Mouse (Mus musculus) gastrocnemius, postnatal 14 days (tissue): ENCODE measurements around the gene Rab34. TPM values are rescaled to one million over a fixed set of nuclear protein-coding genes. Genes with fewer than 3 reads are reported as not detected.
A peak's percentile ranks its signal among the peaks of the same experiment; 100 is the strongest.

Source experiments
- DNase-seq: peaks from one replicate; pipeline ENCODE4 v3.0.0; 2021; ENCODE audit warnings: mixed read lengths
- intact Hi-C: fragments of 180-260 bp; cut with DNase I; formaldehyde crosslinking; loops from one replicate; pipeline ENCODE4 v1.15.1; 2025; ENCODE audit warnings: low total_unique reads
- total RNA-seq, 2 experiments: library from RNA; stranded (reverse); gene quantifications; 2 replicates each; pipeline ENCODE4 v1.2.3; 2021

The Rab34 gene
- total RNA-seq, 2 experiments from 2014 or later = 10.2 to 14.1 TPM

DNA sequence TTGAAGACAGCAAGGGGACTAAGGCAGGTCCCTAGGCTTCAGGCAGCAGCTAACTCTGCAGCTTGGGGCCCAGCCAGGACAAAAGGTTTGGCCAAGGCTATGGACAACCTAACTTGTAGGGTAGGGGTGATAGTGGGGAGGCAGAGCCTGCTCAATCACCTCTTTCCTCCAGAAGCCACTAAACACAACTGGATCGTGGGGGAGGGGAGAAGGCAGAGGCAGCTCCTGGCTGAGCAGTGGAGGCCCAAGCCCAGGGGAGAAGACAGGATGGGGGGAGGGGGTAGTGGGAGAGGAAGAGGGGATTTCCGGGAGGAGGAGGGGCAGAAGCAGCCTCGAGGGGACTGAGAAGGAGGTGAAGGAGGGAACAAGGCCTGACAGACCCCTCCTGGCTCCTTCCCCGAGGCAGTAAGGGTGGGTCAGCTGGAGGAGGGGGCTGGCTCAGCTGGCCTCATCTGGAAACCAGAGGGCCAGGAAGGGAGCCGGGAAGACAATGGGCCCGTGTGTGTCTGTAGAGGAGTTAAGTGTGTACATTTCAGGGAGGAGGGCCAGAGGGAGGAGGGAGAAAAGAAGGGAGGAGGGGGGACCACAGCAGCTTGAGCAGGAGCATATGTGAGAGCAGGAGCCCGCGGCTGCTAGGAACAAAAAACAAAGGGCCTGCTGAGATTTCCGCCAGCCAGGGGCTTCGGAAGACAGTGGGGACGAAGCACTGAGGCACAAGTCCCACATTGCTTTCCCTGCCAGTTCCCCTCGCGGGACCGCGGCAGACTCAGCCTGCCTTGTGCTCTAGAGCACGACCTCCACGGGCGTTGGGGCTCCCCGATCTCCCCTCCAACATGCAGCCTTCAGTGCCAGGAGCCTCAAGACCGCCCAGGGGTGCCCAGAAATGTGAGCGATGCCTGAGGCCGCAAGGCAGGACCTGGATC is 24.3 kb upstream of the Rab34 start:
- DNase-seq = peak; percentile 73
- intact Hi-C loops = no loop called here

DNA sequence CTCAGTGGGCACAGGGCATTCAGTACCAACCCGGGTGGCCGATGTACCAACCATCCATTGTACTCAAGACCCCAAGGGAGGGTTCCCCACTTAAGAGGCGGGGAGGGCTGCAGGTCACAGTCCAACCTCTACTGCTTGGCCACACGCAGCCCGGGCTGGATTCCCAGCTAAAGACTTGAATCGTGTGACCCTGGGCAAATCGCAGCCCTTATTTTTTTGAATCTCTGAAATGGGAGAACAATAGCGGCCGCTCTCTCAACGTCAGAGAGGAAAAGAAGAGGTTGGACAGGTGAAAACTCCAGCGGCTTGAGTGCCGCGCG is 23.7 kb upstream of the Rab34 start:
- DNase-seq = no peak
- intact Hi-C loops = no loop called here

DNA sequence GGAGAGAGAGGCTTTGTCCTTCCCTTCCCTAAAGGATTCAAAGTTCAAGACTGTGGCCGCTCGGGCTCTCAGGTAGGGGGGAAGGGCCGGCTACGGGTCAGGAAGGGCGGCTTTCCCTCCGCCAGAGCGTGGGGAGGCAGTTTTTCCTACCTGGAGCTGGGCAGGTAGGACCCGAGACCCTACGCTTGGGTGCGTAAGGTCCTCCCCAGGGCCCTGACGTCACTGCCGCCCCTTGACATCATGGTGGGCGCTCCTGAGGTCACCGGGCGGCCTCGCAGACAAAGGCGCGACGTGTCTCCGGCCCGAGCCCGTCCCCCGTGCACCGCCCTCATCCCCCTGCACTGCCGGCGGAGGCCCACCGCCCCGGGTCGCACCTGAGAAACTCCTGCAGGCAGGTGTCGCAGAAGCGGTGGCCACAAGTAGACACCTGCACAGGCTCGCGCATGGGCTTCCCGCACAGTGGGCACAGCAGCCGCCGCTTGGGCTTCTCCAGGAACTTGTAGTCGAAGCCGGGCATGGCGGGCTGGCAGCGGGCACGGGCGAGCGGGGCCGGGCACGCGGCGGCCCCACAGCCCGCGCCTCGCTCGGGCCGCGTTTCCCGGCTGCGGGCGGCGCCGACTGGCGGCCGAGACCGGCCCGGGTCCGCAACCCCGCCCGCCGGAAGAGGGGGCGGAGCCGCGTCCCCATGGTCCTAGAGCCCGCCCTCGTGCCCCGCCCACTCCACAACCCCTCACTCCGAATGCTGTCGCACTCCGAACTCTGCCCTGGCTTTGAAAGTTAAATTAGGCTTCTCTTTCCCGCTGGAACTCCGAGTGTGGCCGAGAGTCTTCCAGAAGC is 23.1 kb upstream of the Rab34 start, which contains the start of gene Traf4:
Gene Traf4, minus strand, starts transcription at position 666 of the 837 bp plus-strand sequence.
- peak; percentile 87 for DNase-seq
- intact Hi-C loops = no loop called here

DNA sequence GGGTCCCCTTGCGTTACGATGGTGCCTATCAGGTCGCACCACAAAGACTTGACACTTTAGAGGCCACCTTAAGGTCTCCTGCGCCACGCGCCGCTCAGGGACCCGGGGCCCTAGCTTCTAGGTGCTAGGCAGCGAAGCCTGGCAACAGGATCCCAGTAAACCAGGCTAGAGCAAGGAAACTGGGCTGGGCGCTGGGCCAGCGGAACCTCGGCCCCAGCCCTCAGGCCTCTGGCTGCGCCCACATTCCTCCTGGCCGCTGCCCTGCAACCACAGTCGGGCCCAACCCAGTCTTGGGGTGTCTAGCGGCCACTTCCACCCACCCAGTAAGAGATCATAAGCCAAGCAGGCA is 22.5 kb upstream of the Rab34 start:
- peak; percentile 58 for DNase-seq
- intact Hi-C loops = no loop called here

DNA sequence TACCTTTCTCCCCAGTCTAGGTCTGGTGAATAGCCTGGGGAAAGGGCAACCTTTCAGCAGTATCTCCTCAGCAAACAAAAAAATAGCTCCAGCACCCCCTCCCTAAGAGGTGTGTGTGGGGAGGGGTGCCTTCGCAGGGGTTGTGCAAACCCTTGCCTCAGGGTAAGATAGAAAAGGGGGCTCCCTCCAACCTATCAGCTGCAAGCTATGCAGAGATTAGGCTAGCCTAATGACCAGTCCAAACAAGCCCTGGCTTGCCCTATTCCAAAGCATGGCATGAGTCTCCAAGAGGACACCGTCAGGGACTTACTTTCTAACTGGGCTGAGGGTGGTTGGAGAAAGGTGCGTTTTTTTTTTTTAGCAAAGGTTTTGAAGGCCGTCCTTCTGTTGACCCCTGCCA is 22.1 kb upstream of the Rab34 start:
- DNase-seq = no peak
- intact Hi-C loops = no loop called here

DNA sequence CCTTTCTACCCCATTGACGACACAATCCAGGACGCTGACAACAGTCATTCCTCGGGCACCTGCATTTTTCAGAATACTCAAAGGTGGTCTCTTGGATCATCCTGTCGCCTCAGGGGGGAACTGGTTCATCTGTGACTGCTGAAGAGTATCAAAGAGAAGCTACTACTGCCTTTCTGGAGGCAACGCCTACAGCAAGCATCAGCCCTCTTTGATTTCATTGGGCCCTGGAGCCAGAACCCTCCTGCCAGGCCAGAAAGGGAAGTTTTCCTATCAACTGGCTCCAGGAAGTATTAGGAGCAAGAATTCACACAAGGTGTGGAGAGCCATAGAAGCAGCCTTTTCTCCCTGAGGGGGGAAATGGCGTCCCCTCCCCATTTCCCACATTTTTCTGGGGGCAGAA is 21.6 kb upstream of the Rab34 start:
- intact Hi-C loops = no loop called here

DNA sequence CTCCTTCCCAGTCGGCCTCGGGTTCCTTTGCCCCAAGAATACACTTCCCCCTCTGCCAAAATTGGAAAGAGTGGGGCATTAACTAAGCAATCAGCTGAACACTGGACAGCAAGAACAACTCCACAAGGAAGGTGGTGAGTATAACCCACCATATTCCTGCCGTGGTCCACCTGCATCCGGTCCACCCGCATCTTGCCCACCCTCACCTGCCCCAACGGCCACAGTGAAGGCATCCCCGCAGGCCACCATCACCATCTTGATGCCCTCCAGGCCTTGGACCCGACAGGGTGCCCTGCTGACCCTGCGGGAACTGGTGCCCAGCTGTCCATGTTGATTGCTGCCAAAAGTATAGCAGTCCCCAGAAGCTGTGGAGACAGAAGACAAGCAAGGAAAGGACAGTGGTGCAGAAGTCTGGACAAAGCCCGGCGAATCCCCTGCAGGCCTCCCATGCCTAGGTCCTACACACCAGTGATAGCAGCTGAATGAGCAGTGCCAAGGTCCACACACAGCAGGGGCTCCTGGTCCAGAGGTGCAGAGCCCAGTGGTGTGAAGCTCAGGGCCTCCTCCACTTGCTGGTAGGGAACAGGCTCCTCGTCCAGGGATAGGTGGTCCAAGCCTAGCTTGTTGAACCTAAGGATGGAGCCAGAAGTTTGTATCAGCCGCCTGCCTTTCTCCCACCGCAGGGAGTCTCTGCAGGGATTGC is 20.8 kb upstream of the Rab34 start:
- intact Hi-C loops = no loop called here
- DNase-seq = no peak

More for the DNA sequence above, 21.6 kb upstream of the Rab34 start:
- DNase-seq = no peak

DNA sequence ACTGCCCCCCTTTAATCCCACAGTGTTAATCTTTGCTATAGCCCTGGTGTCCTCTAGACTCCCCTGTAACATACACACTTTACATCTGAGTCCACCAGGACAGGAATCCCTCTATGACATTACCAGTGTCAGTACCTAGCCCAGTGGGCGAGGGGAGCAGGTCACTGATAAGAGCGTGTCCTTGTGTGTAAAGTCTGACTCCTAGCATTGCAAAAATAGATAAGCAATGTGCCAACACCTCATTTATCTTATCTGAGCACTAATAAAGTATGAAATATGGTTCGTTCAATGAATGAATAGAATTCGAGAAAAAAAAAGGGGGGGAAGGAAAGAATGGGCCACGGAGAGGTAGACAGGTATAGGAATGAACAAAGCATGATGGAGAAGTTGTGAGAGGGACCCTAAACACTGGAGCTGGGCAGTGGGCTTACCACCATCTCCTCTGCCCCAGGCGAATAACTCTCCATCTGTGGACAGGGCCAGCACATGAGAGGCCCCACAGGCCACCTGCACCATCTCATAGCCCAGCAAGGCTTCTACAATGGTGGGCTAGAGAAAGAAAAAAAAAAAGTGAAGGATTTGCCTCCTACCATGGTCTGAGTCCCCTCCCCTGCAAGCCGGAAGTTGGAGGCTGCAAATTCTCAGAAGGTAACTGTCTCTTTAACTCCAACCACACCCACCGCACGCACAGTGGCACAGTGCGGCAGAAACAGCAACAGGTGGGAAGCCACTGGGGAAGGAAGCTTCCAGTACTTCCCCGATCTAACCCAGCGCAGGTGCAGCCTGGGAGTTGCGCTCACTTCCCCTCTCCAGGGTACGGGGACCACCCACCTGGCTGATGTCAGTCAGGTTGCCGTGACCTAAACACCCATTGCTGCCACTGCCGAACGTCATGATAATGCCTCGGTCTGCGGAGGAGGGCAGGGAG is 19.4 kb upstream of the Rab34 start:
- intact Hi-C loops = no loop called here

DNA sequence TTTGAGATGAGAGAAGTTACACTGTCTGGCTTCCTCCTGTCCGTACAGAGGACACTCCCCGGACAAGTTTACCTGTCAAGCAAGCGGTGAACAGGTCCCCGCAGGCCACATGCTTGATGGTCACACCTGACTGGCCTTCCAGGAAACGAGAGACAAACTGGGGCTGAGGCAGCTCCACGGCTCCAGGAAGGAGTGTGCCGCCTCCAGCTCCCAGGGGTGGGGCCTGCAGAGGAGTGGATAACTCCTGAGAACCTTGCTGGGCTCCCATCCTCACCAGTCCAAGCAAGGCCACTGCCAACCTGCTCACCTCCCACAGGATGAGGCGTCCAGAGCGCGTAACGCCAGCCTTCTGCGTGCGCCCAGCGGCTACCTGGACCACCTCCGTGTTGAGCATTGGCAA is 17.9 kb upstream of the Rab34 start:
- no peak for DNase-seq
- intact Hi-C loops = no loop called here

More for the DNA sequence above, 19.4 kb upstream of the Rab34 start:
- DNase-seq = no peak

DNA sequence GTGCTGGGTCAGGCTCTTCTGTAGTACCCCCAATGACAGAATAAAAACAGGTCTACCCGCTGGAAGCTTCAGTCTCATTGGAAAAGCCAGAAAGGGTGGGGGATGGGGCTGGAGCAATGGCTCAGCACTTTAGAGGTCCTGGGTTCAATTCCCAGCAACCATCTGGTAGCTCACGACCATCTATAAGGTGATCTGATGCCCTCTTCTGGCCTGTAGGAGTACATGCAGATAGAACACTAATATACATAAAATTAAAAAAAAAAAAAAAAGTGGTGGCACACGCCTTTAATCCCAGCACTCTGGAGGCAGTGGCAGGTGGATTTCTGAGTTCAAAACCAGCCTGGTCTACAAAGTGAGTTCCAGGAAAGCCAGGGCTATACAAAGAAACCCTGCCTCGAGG is 16.9 kb upstream of the Rab34 start:
- DNase-seq = no peak
- intact Hi-C loops = no loop called here

DNA sequence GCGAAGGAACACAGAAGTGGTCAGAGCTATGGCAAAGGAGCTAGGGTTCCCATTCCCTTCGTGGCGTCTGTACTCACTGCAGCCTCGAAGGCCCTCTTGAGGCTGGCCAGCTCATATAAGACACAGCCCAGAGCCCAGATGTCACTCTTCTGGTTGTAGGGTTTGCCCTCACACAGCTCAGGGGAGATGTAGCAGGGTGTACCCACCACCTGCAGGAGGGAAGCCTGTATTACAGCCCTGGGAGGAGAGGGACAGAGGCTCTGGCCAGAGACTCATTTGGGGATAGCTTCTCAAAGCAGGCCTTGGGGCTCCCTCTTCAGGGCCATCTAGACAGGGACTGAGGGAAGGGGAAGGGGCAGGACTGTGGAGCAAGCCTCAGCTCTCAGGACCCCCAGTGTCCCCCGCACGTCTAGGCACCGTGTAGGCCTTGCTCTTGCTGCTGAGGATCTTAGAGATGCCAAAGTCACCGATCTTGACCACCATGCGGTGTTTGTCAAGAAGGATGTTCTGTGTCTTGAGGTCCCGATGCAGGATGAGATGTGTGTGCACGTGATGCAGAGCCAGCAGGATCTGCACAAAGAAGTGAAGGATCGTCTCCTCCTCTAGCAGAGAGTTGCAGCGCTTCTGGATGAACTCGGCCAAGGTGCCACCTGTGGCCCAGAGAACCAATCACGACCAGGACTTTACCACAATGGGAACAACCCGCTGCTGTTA is 16.0 kb upstream of the Rab34 start:
- no peak for DNase-seq
- intact Hi-C loops = no loop called here

DNA sequence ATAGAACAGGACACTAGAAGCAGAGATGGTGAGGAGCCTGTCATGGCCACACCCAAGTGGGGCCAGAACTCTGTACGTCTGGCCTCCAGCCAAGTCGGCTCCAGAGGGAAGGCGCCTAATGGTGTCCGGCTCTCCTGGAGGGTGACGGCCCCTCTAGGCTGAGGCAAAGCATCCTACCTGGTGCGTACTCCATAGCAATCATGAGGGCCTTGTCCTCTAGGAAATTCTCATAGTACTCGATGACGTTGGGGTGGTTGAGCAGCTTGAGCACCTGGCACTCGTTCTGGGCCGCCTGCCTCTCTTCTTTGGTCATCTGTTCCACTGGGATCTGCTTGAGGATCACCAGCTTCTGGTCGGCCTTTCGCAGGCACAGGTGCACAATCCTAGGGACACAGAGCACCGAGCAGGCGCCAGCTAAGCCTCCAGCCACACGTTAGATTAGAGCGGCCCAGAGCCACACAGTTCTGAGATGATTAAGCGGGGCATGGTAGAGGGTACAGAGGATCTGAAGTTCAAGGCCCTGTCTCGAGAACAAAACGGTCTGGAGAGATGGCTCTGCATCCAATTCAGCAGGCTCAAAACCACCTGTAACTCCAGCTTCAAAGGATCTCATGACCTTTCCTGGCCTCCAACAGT is 15.4 kb upstream of the Rab34 start:
- intact Hi-C loops = no loop called here
- no peak for DNase-seq

DNA sequence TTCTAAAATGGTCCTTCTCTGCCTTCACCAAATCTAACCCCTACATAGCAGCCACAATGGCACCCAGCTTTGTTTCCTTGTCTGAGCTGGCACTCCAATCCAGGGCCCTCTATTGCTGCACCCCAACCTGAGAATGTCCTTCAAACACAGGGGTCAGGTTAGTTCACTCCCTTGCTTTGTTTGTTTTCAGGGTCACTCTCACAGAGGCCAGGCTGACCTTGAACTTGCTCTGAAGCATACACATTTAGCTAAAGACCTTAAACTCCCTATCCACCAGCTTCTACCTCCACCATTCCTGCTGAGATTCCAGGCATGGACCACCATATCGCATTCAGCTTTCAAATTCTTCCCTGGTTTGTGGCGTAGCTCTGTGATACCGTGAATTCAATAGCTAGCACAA is 13.7 kb upstream of the Rab34 start:
- intact Hi-C loops = no loop called here
- DNase-seq = no peak

DNA sequence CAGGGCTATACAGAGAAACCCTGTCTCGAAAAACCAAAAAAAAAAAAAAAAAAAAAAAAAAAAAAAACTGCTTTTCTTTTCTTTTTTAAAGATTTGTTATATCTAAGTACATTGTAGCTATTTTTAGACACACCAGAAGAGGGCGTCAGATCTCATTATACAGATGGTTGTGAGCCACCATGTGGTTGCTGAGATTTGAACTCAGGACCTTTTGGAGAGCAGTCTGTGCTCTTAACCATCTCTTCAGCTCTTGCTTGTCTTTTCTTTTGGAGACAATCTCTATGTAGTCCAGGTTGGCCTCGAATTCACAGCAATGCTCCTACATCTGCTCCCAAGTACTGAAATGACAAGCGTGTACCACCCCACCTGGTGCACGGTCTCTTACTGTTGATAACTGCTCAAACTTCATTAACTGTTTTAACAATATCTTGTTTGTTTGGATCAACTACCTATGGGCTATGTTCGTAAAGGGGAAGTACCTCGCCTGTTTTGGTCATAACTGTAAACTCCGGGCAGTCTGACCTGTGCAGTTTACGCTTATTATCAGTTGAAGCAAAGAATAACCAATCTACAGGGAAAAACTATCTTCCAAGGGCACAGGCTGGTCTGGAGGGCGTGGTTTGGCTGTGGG is 12.3 kb upstream of the Rab34 start:
- intact Hi-C loops = loop anchor here (5.0 kb wide), 1 partner anchor 119 kb away; no protein-coding TSS in a partner anchor
- no peak for DNase-seq

DNA sequence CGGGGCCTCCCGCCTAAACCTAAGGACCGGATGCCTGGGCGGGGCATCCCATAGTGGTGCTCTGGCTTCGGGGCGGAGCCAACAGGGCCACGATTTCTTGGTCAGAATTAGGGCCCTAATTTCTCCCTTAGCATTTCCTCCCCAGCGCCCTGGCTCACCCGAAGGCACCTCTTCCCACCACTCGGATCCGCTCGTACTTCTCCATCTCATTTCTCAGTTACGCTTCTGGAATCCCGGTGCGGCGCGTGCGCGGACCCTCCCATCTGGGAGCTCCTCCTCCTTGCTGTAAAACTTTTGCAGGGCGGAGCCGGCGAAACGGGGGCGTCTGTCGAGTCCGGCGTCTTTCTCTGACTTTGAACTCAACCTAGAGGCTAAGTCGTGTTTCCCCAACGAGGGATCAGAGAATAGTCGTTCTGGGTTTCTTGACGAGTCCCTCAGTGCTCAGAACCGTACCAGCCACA is 11.8 kb upstream of the Rab34 start, which contains the start of the genes Nek8 and Tlcd1:
Gene Nek8, minus strand, starts transcription at position 274 of the 461 bp plus-strand sequence.
Gene Tlcd1, plus strand, starts transcription at position 310 of the 461 bp plus-strand sequence.
- intact Hi-C loops = loop anchor here (5.0 kb wide), 1 partner anchor 119 kb away; no protein-coding TSS in a partner anchor
- DNase-seq = peak; percentile 87

DNA sequence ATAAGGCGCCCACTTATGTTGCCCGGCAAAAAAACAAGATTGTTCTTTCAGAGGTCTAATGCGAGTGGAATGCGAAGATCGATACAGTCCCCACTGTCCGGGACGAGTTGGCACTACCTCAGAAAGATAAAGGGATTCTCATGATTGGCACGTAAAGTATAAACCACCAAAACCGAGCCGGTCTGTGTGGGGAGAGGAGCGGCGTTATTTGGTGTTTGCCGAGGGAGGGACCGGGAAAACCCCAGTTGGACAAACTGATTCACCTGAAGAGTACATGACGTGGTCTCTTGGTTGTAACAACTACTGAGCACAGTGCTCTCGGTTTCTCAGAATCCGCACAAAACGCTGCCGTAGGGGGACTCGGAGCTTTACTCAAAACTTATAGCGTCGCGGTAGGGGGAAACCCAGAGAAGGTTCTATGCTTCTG is 11.3 kb upstream of the Rab34 start:
- DNase-seq = no peak
- intact Hi-C loops = loop anchor here (5.0 kb wide), 1 partner anchor 120 kb away; no protein-coding TSS in a partner anchor

DNA sequence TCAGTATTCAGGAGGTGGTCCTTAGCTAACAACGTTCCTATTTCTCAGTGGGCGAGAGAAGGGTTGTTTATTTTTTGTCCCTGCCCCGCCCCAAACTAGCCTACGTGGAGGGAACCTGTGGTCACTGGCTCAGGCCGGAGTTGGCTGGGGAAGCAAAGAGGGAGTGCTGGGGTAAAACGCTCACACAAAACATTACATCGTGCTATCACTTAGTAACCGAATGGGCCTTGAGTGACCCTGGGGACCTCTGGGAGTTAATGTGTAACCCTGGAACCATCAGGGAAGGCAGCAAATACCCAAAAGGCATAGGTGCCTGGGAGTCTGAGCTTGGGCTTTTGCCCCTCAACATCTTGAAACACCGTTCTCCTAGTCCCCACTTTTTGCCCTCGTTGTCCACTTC is 10.8 kb upstream of the Rab34 start:
- DNase-seq = no peak
- intact Hi-C loops = loop anchor here (5.0 kb wide), 1 partner anchor 120 kb away; no protein-coding TSS in a partner anchor
